Mouse (Mus musculus) c-Kit-positive CD71-positive TER-119-positive erythroid progenitor cells, embryonic 14.5 days (primary cell): ENCODE results near the gene Prune2.

Experiments
- DNase-seq: peaks from one replicate; pipeline ENCODE4 v3.0.0-alpha.2; 2013; ENCODE audit warnings: low spot score

Gene Prune2

GRCm38 (mm10) chr19:17256867-17257266 lies 300.9 kb downstream of the Prune2 start:
- DNase-seq, result no peak

GRCm38 (mm10) chr19:17263181-17263580 lies 307.3 kb downstream of the Prune2 start:
- no peak for DNase-seq

- no peak for DNase-seq
These were observed 307.9 kb downstream of the Prune2 start for GRCm38 (mm10) chr19:17263679-17264370.

- no peak for DNase-seq
These were observed 308.7 kb downstream of the Prune2 start for GRCm38 (mm10) chr19:17264481-17265196.

GRCm38 (mm10) chr19:17268669-17269068 lies 312.8 kb downstream of the Prune2 start:
- no peak for DNase-seq

- no peak for DNase-seq
These were observed 315.3 kb downstream of the Prune2 start for GRCm38 (mm10) chr19:17271179-17271622.

GRCm38 (mm10) chr19:17272988-17273387 lies 317.1 kb downstream of the Prune2 start:
- DNase-seq, result no peak
